Mouse (Mus musculus): Measurements from ENCODE around the gene Gm20696. TPM values are rescaled to one million over a fixed set of nuclear protein-coding genes. Genes with fewer than 3 reads are reported as not detected.

Gm20696 gene
- polyA plus RNA-seq (2015; fragmentation: Nextera tagmentation; extraction: Ambion mirVana), result 1.4 and 1.8 TPM in 2 replicates

- H3K4me1 ChIP-seq (replicated peaks; ENCODE audit: control insufficient read depth, insufficient read depth), result no peaks in the 10 kb centered on the region; the same call in 1 of the 2 replicates
- TF ChIP-seq CTCF (IDR thresholded peaks at IDR 0.05; ENCODE audit: low read depth) (no peak), EP300 (optimal IDR thresholded peaks at IDR 0.05) (no peak)
- peak; percentile 82 for ATAC-seq (ENCODE audit: low FRiP score, low TSS enrichment)
- no peaks in the 10 kb centered on the region for H3K36me3 ChIP-seq (ENCODE audit: control insufficient read depth, insufficient read depth, low read length)
- H3K27ac ChIP-seq (replicated peaks), result peak within 1 kb of the TSS; percentile 78
- H3K9me3 ChIP-seq (ENCODE audit: control insufficient read depth, low read length), result no peaks in the 10 kb centered on the region
- no peaks in the 10 kb centered on the region for H3K27me3 ChIP-seq (ENCODE audit: control insufficient read depth, insufficient read depth, low read length)
- peak within 1 kb of the TSS; percentile 85 for H3K4me3 ChIP-seq (ENCODE audit: low read depth, low read length)
- peak within 1 kb of the TSS; percentile 91 for H3K4me2 ChIP-seq (replicated peaks; ENCODE audit: low read depth)
- peak within 1 kb of the TSS; percentile 77 for H3K9ac ChIP-seq (ENCODE audit: low read length)
- 1% methylated on average over 60 of the region's 75 CpGs for WGBS
- peak; percentile 78 for DNase-seq (ENCODE audit: low spot score)
Measured at GRCm38 (mm10) chr6:99666318-99667171, at the start of gene Gm20696, which contains the start of gene Eif4e3. Gm20696 (minus strand) TSS chr6:99666797. Eif4e3 (minus strand) TSS chr6:99666771.

DNA sequence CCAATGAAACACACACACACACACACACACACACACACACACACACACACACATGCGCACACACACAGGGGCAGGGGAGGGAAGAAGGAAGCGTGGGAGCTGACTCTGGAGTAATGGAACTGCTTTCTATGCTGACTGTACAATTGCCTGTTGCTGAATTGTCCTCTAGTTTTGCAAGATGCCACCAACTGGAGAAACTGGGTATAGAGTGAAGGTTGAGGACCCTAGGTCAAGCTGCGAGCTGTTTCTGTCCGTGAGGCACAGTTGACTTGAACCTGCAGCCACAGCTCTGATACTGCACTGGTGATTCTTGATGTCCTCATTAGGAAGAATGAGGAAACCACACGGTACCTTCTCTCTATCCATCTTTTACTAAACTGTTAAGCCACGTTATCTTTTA lies 49.3 kb upstream of the Gm20696 start:
- 61% methylated on average over 6 of the region's 6 CpGs for WGBS
- ATAC-seq (ENCODE audit: low FRiP score, low TSS enrichment), result no peak
- Histone ChIP-seq H3K4me1 (replicated peaks; ENCODE audit: control insufficient read depth, insufficient read depth) (no peaks in the 10 kb centered on the region), H3K27ac (replicated peaks) (no peak overlapping the region), H3K9ac (ENCODE audit: low read length) (no peak overlapping the region), H3K36me3 (ENCODE audit: control insufficient read depth, insufficient read depth, low read length) (no peaks in the 10 kb centered on the region), H3K4me3 (ENCODE audit: low read depth, low read length) (no peak overlapping the region), H3K4me2 (replicated peaks; ENCODE audit: low read depth) (no peak overlapping the region), H3K9me3 (ENCODE audit: control insufficient read depth, low read length) (no peaks in the 10 kb centered on the region), H3K27me3 (ENCODE audit: control insufficient read depth, insufficient read depth, low read length) (no peaks in the 10 kb centered on the region)
- TF ChIP-seq CTCF (IDR thresholded peaks at IDR 0.05; ENCODE audit: low read depth), result peak; percentile 12; the same call in 1 of the 2 replicates
- no peak for TF ChIP-seq EP300 (optimal IDR thresholded peaks at IDR 0.05)
- no peak for DNase-seq (ENCODE audit: low spot score)

GRCm38 (mm10) chr6:99715191-99715590 lies 48.6 kb upstream of the Gm20696 start:
- no peak for DNase-seq (ENCODE audit: low spot score)
- Histone ChIP-seq H3K27me3 (ENCODE audit: control insufficient read depth, insufficient read depth, low read length) (no peaks in the 10 kb centered on the region), H3K4me2 (replicated peaks; ENCODE audit: low read depth) (no peak overlapping the region), H3K9me3 (ENCODE audit: control insufficient read depth, low read length) (no peaks in the 10 kb centered on the region), H3K36me3 (ENCODE audit: control insufficient read depth, insufficient read depth, low read length) (no peaks in the 10 kb centered on the region), H3K4me1 (replicated peaks; ENCODE audit: control insufficient read depth, insufficient read depth) (no peaks in the 10 kb centered on the region), H3K9ac (ENCODE audit: low read length) (no peak overlapping the region), H3K27ac (replicated peaks) (no peak overlapping the region), H3K4me3 (ENCODE audit: low read depth, low read length) (no peak overlapping the region)
- no peak for ATAC-seq (ENCODE audit: low FRiP score, low TSS enrichment)
- TF ChIP-seq EP300 (optimal IDR thresholded peaks at IDR 0.05) (no peak), CTCF (IDR thresholded peaks at IDR 0.05; ENCODE audit: low read depth) (no peak)
- 57% methylated on average over 6 of the region's 6 CpGs for WGBS

- DNase-seq (ENCODE audit: low spot score) (no peak), ATAC-seq (ENCODE audit: low FRiP score, low TSS enrichment) (no peak)
- H3K27me3 ChIP-seq (ENCODE audit: control insufficient read depth, insufficient read depth, low read length), result no peaks in the 10 kb centered on the region
- no peaks in the 10 kb centered on the region for H3K36me3 ChIP-seq (ENCODE audit: control insufficient read depth, insufficient read depth, low read length)
- no peaks in the 10 kb centered on the region for H3K4me1 ChIP-seq (replicated peaks; ENCODE audit: control insufficient read depth, insufficient read depth)
- TF ChIP-seq CTCF (IDR thresholded peaks at IDR 0.05; ENCODE audit: low read depth) (no peak), EP300 (optimal IDR thresholded peaks at IDR 0.05) (no peak)
- no peak overlapping the region for H3K4me3 ChIP-seq (ENCODE audit: low read depth, low read length)
- no peak overlapping the region for H3K27ac ChIP-seq (replicated peaks)
- no peak overlapping the region for H3K9ac ChIP-seq (ENCODE audit: low read length)
- WGBS, result 67% methylated on average over 5 of the region's 5 CpGs
- H3K9me3 ChIP-seq (ENCODE audit: control insufficient read depth, low read length), result no peaks in the 10 kb centered on the region
- no peak overlapping the region for H3K4me2 ChIP-seq (replicated peaks; ENCODE audit: low read depth)
Measured at GRCm38 (mm10) chr6:99713256-99713655, 46.7 kb upstream of the Gm20696 start.

DNA sequence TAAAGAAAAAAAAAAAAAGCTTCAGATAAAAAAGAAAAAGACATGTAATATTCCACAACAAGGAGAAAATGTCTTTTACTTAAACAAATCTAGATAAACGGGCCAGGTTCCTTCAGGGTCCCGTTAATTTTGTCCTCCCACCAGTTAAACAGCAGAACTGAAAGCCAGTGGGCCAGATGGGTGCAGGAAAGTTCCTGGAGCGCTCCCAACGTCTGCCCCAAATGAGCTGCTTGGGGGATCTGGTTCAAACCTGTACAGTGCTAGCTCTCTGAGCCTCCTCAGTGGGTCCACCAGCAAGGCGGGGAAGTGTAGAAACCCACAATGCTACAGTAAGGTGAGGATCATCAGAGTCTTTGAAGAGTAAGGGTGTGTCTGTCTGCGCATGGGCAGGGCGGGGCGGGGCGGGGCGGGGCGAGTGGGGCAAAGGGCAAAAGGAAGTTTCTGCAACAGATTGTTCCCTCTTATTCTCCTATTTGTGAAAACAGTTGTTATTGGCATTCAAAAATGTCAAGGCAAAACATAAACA lies 45.0 kb upstream of the Gm20696 start:
- Histone ChIP-seq H3K4me2 (replicated peaks; ENCODE audit: low read depth) (no peak overlapping the region), H3K4me3 (ENCODE audit: low read depth, low read length) (no peak overlapping the region), H3K9ac (ENCODE audit: low read length) (no peak overlapping the region), H3K4me1 (replicated peaks; ENCODE audit: control insufficient read depth, insufficient read depth) (no peaks in the 10 kb centered on the region), H3K9me3 (ENCODE audit: control insufficient read depth, low read length) (no peaks in the 10 kb centered on the region), H3K36me3 (ENCODE audit: control insufficient read depth, insufficient read depth, low read length) (no peaks in the 10 kb centered on the region), H3K27ac (replicated peaks) (no peak overlapping the region), H3K27me3 (ENCODE audit: control insufficient read depth, insufficient read depth, low read length) (no peaks in the 10 kb centered on the region)
- 56% methylated on average over 11 of the region's 11 CpGs for WGBS
- no peak for TF ChIP-seq EP300 (optimal IDR thresholded peaks at IDR 0.05)
- TF ChIP-seq CTCF (IDR thresholded peaks at IDR 0.05; ENCODE audit: low read depth), result no peak
- no peak for ATAC-seq (ENCODE audit: low FRiP score, low TSS enrichment)
- peak; percentile 26 for DNase-seq (ENCODE audit: low spot score)

DNA sequence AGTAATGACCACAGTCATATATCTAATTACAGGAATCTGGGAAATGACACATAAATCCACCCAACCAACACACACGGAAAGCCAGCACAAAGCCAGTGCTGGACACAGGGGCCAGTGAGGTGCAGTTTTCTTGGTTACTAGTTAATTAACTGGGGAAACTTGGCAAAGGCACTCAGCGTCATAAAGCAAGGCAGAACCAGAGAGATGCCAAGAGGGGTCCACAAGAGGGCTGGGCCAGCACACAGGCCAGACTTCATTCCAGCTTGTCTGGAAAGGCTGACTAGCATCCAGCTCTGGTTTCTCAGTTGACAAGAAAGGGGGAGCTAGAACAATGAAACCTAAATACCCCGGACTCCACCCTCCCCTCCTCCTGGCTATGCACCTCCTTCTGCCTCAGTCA lies 33.9 kb upstream of the Gm20696 start:
- no peaks in the 10 kb centered on the region for H3K36me3 ChIP-seq (ENCODE audit: control insufficient read depth, insufficient read depth, low read length)
- H3K9me3 ChIP-seq (ENCODE audit: control insufficient read depth, low read length), result no peaks in the 10 kb centered on the region
- no peak for DNase-seq (ENCODE audit: low spot score)
- H3K4me1 ChIP-seq (replicated peaks; ENCODE audit: control insufficient read depth, insufficient read depth), result no peaks in the 10 kb centered on the region
- H3K9ac ChIP-seq (ENCODE audit: low read length), result no peak overlapping the region
- H3K4me3 ChIP-seq (ENCODE audit: low read depth, low read length), result no peak overlapping the region
- no peak for ATAC-seq (ENCODE audit: low FRiP score, low TSS enrichment)
- WGBS, result 39% methylated on average over 3 of the region's 3 CpGs
- no peak for TF ChIP-seq EP300 (optimal IDR thresholded peaks at IDR 0.05)
- H3K27me3 ChIP-seq (ENCODE audit: control insufficient read depth, insufficient read depth, low read length), result no peaks in the 10 kb centered on the region
- no peak overlapping the region for H3K27ac ChIP-seq (replicated peaks)
- H3K4me2 ChIP-seq (replicated peaks; ENCODE audit: low read depth), result no peak overlapping the region
